ENCODE assay signal across 11 mouse cellular contexts in genomic region chr3:122510932-122511331, GRCm38 (mm10).
DNase-seq lines count a peak whose midpoint lies in the region; ATAC-seq and TF ChIP-seq lines count a peak whose summit lies in the region.
"Had no signal": no experiment of that assay in that cellular context is flagged by ENCODE, and none has a peak within 500 bp of the region (broad histone marks: within the 10 kb centered on the region; RNA-seq: fewer than 3 reads in every experiment).

No protein-coding gene starts in this region.

- DNase-seq in kidney, adult 11 months: peak; percentile 71
- no peak for DNase-seq in testis, postnatal 10 days (ENCODE audit: low spot score)
- DNase-seq in right cerebral cortex, postnatal 14 days: no peak
- no peak for DNase-seq in forebrain, embryonic 10.5 days (ENCODE audit: extremely low spot score, low spot score)
- DNase-seq: adrenal gland, postnatal 25 days had no signal

- no peak for TF ChIP-seq CTCF in intestine, postnatal 0 days (IDR thresholded peaks at IDR 0.05; ENCODE audit: low read depth)

- H3K36me3 ChIP-seq in kidney, embryonic 14.5 days (ENCODE audit: control insufficient read depth, insufficient read depth, low read length): peaks cover 6% of the 10 kb centered on the region
- peaks cover 19% of the 10 kb centered on the region; the same call in 1 of the 2 replicates for H3K36me3 ChIP-seq in intestine, postnatal 0 days (ENCODE audit: control insufficient read depth, insufficient read depth)
- H3K36me3 ChIP-seq in limb, embryonic 13.5 days: peaks cover 8% of the 10 kb centered on the region; the same call in 1 of the 2 replicates
- no peaks in the 10 kb centered on the region for H3K36me3 ChIP-seq in stomach, embryonic 14.5 days (ENCODE audit: control insufficient read depth, insufficient read depth, low read length)
- H3K36me3 ChIP-seq in forebrain, embryonic 10.5 days (replicated peaks): peaks cover 48% of the 10 kb centered on the region

- no peak overlapping the region for H3K4me2 ChIP-seq in kidney, embryonic 14.5 days (replicated peaks; ENCODE audit: low read depth, low read length)
- H3K4me2 ChIP-seq in intestine, postnatal 0 days (replicated peaks; ENCODE audit: low read depth): peak overlapping the region; percentile 57
- no peak overlapping the region for H3K4me2 ChIP-seq in limb, embryonic 13.5 days (replicated peaks)
- no peak overlapping the region for H3K4me2 ChIP-seq in stomach, embryonic 14.5 days (replicated peaks; ENCODE audit: low read depth, low read length)
- H3K4me2 ChIP-seq: midbrain, embryonic 12.5 days had no signal

- H3K27me3 ChIP-seq in kidney, embryonic 14.5 days (ENCODE audit: control insufficient read depth, insufficient read depth, low read length): no peaks in the 10 kb centered on the region
- no peaks in the 10 kb centered on the region for H3K27me3 ChIP-seq in intestine, postnatal 0 days (replicated peaks; ENCODE audit: control insufficient read depth, insufficient read depth, low read length)
- H3K27me3 ChIP-seq in limb, embryonic 13.5 days: no peaks in the 10 kb centered on the region
- no peaks in the 10 kb centered on the region for H3K27me3 ChIP-seq in stomach, embryonic 14.5 days (ENCODE audit: control insufficient read depth, insufficient read depth, low read length)
- H3K27me3 ChIP-seq in forebrain, embryonic 10.5 days (ENCODE audit: poor library complexity, severe bottlenecking): no peaks in the 10 kb centered on the region
- H3K27me3 ChIP-seq: CH12.LX; midbrain, embryonic 12.5 days had no signal

- H3K9ac ChIP-seq in kidney, embryonic 14.5 days (ENCODE audit: low read depth, low read length): no peak overlapping the region
- no peak overlapping the region for H3K9ac ChIP-seq in intestine, postnatal 0 days (ENCODE audit: low read depth, low read length)
- H3K9ac ChIP-seq in limb, embryonic 13.5 days: no peak overlapping the region
- no peak overlapping the region for H3K9ac ChIP-seq in stomach, embryonic 14.5 days (replicated peaks; ENCODE audit: low read depth, low read length)
- H3K9ac ChIP-seq: midbrain, embryonic 12.5 days had no signal

- ATAC-seq in kidney, embryonic 14.5 days (ENCODE audit: low FRiP score, low TSS enrichment): no peak
- ATAC-seq in intestine, postnatal 0 days: peak; percentile 2; the same call in 1 of the 2 replicates
- peak; percentile 35; the same call in 1 of the 2 replicates for ATAC-seq in limb, embryonic 13.5 days (ENCODE audit: low FRiP score, low read depth)
- ATAC-seq in stomach, embryonic 14.5 days (ENCODE audit: insufficient number of reproducible peaks, insufficient read depth, low FRiP score, low read depth): no peak

- no peaks in the 10 kb centered on the region for H3K9me3 ChIP-seq in kidney, embryonic 14.5 days (ENCODE audit: control insufficient read depth, low read length)
- no peaks in the 10 kb centered on the region for H3K9me3 ChIP-seq in intestine, postnatal 0 days (ENCODE audit: control insufficient read depth)
- no peaks in the 10 kb centered on the region for H3K9me3 ChIP-seq in limb, embryonic 13.5 days
- H3K9me3 ChIP-seq in stomach, embryonic 14.5 days (ENCODE audit: control insufficient read depth, low read depth, low read length): no peaks in the 10 kb centered on the region
- no peaks in the 10 kb centered on the region for H3K9me3 ChIP-seq in forebrain, embryonic 10.5 days
- H3K9me3 ChIP-seq: midbrain, embryonic 12.5 days had no signal

- H3K27ac ChIP-seq in kidney, embryonic 14.5 days (ENCODE audit: low read depth, low read length): no peak overlapping the region
- peak overlapping the region; percentile 94 for H3K27ac ChIP-seq in intestine, postnatal 0 days (ENCODE audit: low read depth, low read length)
- H3K27ac ChIP-seq in limb, embryonic 13.5 days: no peak overlapping the region
- H3K27ac ChIP-seq in stomach, embryonic 14.5 days (ENCODE audit: low read length): peak overlapping the region; percentile 16; the same call in 1 of the 2 replicates
- H3K27ac ChIP-seq in forebrain, embryonic 10.5 days: no peak overlapping the region
- H3K27ac ChIP-seq: midbrain, embryonic 12.5 days had no signal

- peaks cover 19% of the 10 kb centered on the region for H3K4me1 ChIP-seq in kidney, embryonic 14.5 days (ENCODE audit: control insufficient read depth, insufficient read depth, low read length)
- peaks cover 13% of the 10 kb centered on the region; the same call in 1 of the 2 replicates for H3K4me1 ChIP-seq in intestine, postnatal 0 days (replicated peaks; ENCODE audit: control insufficient read depth, insufficient read depth, low read length)
- H3K4me1 ChIP-seq in limb, embryonic 13.5 days: peaks cover 57% of the 10 kb centered on the region
- peaks cover 24% of the 10 kb centered on the region for H3K4me1 ChIP-seq in stomach, embryonic 14.5 days (ENCODE audit: control insufficient read depth, insufficient read depth, low read length)
- peaks cover 27% of the 10 kb centered on the region for H3K4me1 ChIP-seq in forebrain, embryonic 10.5 days
- H3K4me1 ChIP-seq: midbrain, embryonic 12.5 days had no signal

- no peak overlapping the region for H3K4me3 ChIP-seq in kidney, embryonic 14.5 days (ENCODE audit: low read length)
- no peak overlapping the region for H3K4me3 ChIP-seq in intestine, postnatal 0 days (ENCODE audit: low read depth, low read length)
- H3K4me3 ChIP-seq in limb, embryonic 13.5 days: no peak overlapping the region
- no peak overlapping the region for H3K4me3 ChIP-seq in stomach, embryonic 14.5 days (ENCODE audit: low read depth, low read length)
- H3K4me3 ChIP-seq in forebrain, embryonic 10.5 days: no peak overlapping the region
- H3K4me3 ChIP-seq: midbrain, embryonic 12.5 days had no signal

- 49% methylated on average over 10 of the region's 10 CpGs for WGBS in kidney, embryonic 14.5 days
- 45% methylated on average over 10 of the region's 10 CpGs for WGBS in intestine, postnatal 0 days
- 26% methylated on average over 10 of the region's 10 CpGs for WGBS in limb, embryonic 13.5 days
- WGBS in stomach, embryonic 14.5 days: 70% methylated on average over 10 of the region's 10 CpGs
- whole genome bisulfite sequencing in forebrain, embryonic 10.5 days: 88% methylated on average over 10 of the region's 10 CpGs

Comparison
In these comparisons a context has a peak if more than half of its experiments do, and no peak if none do; other contexts are left out.
1. ATAC-seq: peak in intestine, postnatal 0 days (single experiment) and limb, embryonic 13.5 days (single experiment); none in kidney, embryonic 14.5 days (single experiment) and stomach, embryonic 14.5 days (single experiment).
2. H3K27ac ChIP-seq: peak in intestine, postnatal 0 days (single experiment) and stomach, embryonic 14.5 days (single experiment); none in kidney, embryonic 14.5 days (single experiment), limb, embryonic 13.5 days (single experiment) and forebrain, embryonic 10.5 days (single experiment).